Mouse (Mus musculus) CH12.LX (cell line): ENCODE data around the gene Guk1.

Experiments used
- CHD1 ChIP-seq: IDR thresholded peaks from 2 replicates; pipeline ENCODE4 v1.6.1; 2012; ENCODE audit warnings: low read depth, low read length, improper control_type of control experiment, inconsistent platforms
- CTCF ChIP-seq, 2 experiments: IDR thresholded peaks in 1 of 2; conservative IDR thresholded peaks in 1 of 2; 2 replicates each; pipeline ENCODE4 v1.5.1; 2011 to 2012; ENCODE audit warnings: low read depth in 2 of 2, low read length in 2 of 2, improper control_type of control experiment in 1 of 2, inconsistent platforms in 1 of 2, mild to moderate bottlenecking in 1 of 2, moderate library complexity in 1 of 2
- EP300 ChIP-seq: IDR thresholded peaks from 2 replicates; pipeline ENCODE4 v1.6.1; 2011; ENCODE audit warnings: low read length, improper control_type of control experiment
- ETS1 ChIP-seq: conservative IDR thresholded peaks from 2 replicates; pipeline ENCODE4 v1.6.1; 2012; ENCODE audit warnings: low read depth, mild to moderate bottlenecking, inconsistent platforms, low read length, improper control_type of control experiment, moderate library complexity
- MEF2A ChIP-seq: IDR thresholded peaks from 2 replicates; pipeline ENCODE4 v1.6.1; 2014; ENCODE audit warnings: low read depth, mild to moderate bottlenecking, inconsistent platforms, low read length, improper control_type of control experiment, borderline replicate concordance
- MXI1 ChIP-seq: IDR thresholded peaks from 2 replicates; pipeline ENCODE4 v1.6.1; 2011; ENCODE audit warnings: mild to moderate bottlenecking, low read depth, low read length, improper control_type of control experiment
- NELFE ChIP-seq: IDR thresholded peaks from 2 replicates; pipeline ENCODE4 v1.6.1; 2011; ENCODE audit warnings: low read depth, low read length, improper control_type of control experiment
- POLR2A ChIP-seq: IDR thresholded peaks from 2 replicates; pipeline ENCODE4 v1.6.1; 2011; ENCODE audit warnings: low read depth, mild to moderate bottlenecking, improper control_type of control experiment, low read length

DNA sequence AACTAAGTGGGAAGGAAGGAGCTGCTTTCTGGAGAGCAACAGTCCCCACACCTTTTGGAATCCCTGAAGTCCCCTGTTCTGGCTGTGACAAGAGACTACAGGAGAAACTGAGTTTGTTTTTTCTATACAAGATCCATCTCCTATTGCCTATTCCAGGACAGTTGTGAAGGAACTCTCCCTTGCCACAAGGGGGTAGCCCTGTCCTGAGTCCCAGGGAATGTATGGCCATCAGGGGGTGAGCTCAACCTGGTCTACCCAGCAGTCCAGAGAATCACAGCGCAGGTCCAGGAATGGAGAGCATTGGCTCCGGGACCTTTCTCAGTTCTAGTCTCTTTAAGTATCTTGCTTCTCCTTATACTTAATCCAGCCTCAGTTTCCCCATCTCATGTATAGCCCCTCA, 40.8 kb upstream of the Guk1 start:
- TF ChIP-seq CTCF (conservative IDR thresholded peaks at IDR 0.05 in 1 of 2, IDR thresholded peaks at IDR 0.05 in 1 of 2; ENCODE audit: low read depth in 2 of 2, low read length in 2 of 2) = peak in 1 of 2 experiments; percentile 41; a peak in 2 of 4 replicates
- no peak for TF ChIP-seq POLR2A
- no peak for TF ChIP-seq CHD1
- TF ChIP-seq ETS1 = no peak
- no peak for TF ChIP-seq NELFE
- TF ChIP-seq MXI1 = no peak
- no peak for TF ChIP-seq MEF2A
- TF ChIP-seq EP300 = no peak
